In genomic region chr13:25848156-25848555, GRCm38 (mm10) we compare ENCODE assay signal across 24 mouse cellular contexts.
DNase-seq lines count a peak whose midpoint lies in the region; TF ChIP-seq lines count a peak whose summit lies in the region.
"Had no signal": no experiment of that assay in that cellular context is flagged by ENCODE, and none has a peak within 500 bp of the region (broad histone marks: within the 10 kb centered on the region; RNA-seq: fewer than 3 reads in every experiment).

No protein-coding gene starts in this region.

- DNase-seq in layer of hippocampus, adult 11-12 months (ENCODE audit: low spot score) = peak; percentile 24
- DNase-seq in layer of hippocampus, postnatal 25 days (ENCODE audit: extremely low spot score in 1 of 2, low spot score in 1 of 2) = no peak
- DNase-seq in layer of hippocampus, adult 2 months (ENCODE audit: low spot score in 2 of 2) = peak; percentile 19 to 28
- peak; percentile 8 to 13 for DNase-seq in layer of hippocampus, postnatal 10 days (ENCODE audit: low spot score in 2 of 2)
- no peak for DNase-seq in right cerebral cortex, postnatal 10 days (ENCODE audit: low spot score in 2 of 2)
- DNase-seq in left cerebral cortex, adult 9 months (ENCODE audit: low spot score in 2 of 2) = no peak
- no peak for DNase-seq in urinary bladder, adult 2 months (ENCODE audit: low spot score)
- DNase-seq: adrenal gland, adult 2 months; adrenal gland, postnatal 14 days; B cell, adult 2 months; cerebellum, adult 11-12 months; cerebellum, adult 8-10 months; cerebellum, postnatal 10 days; cerebellum, postnatal 36 days; embryo, embryonic 11 days; gastrocnemius, adult 2 months; gastrocnemius, postnatal 14 days; heart, adult 11 months had no signal

- H3K27ac ChIP-seq in layer of hippocampus, adult 2 months = peak overlapping the region; percentile 39
- H3K27ac ChIP-seq: embryonic facial prominence, embryonic 10.5 days; embryonic facial prominence, embryonic 13.5 days; forebrain, embryonic 12.5 days; gastrocnemius, adult 2 months; hindbrain, embryonic 12.5 days; hindbrain, embryonic 15.5 days had no signal

- TF ChIP-seq CTCF in layer of hippocampus, adult 2 months (conservative IDR thresholded peaks at IDR 0.05) = no peak

- H3K4me3 ChIP-seq in layer of hippocampus, adult 2 months = no peak overlapping the region
- H3K4me3 ChIP-seq: embryonic facial prominence, embryonic 10.5 days; embryonic facial prominence, embryonic 13.5 days; erythroblast, embryonic 14.5 days; forebrain, embryonic 12.5 days; gastrocnemius, adult 2 months; hindbrain, embryonic 12.5 days; hindbrain, embryonic 15.5 days had no signal

Comparison
In these comparisons a context has a peak if more than half of its experiments do, and no peak if none do; other contexts are left out.
1. DNase-seq: peak in layer of hippocampus, adult 11-12 months (single experiment), layer of hippocampus, adult 2 months (2 of 2) and layer of hippocampus, postnatal 10 days (2 of 2); none in layer of hippocampus, postnatal 25 days (0 of 2), right cerebral cortex, postnatal 10 days (0 of 2), left cerebral cortex, adult 9 months (0 of 2) and urinary bladder, adult 2 months (single experiment).